Mouse (Mus musculus): ENCODE measurements around the gene Gm5148. TPM values are rescaled to one million over a fixed set of nuclear protein-coding genes. Genes with fewer than 3 reads are reported as not detected.

Gm5148 gene
- total and polyA plus RNA-seq, 2 experiments from 2014 or later: 10.5 to 12.0 TPM

- Histone ChIP-seq H3K9me3 (ENCODE audit: low read length) (peaks cover 9% of the 10 kb centered on the region; the same call in 1 of the 2 replicates), H3K36me3 (ENCODE audit: insufficient read depth, low read length) (no peaks in the 10 kb centered on the region), H3K4me3 (ENCODE audit: low read length) (no peak overlapping the region), H3K27me3 (ENCODE audit: insufficient read depth, low read length) (no peaks in the 10 kb centered on the region), H3K9ac (replicated peaks; ENCODE audit: low read length) (no peak overlapping the region), H3K27ac (no peak overlapping the region), H3K4me1 (ENCODE audit: insufficient read depth, low read length) (no peaks in the 10 kb centered on the region), H3K4me2 (ENCODE audit: low read depth, low read length) (no peak overlapping the region)
- no peak for DNase-seq (ENCODE audit: low spot score)
- ATAC-seq: no peak
- TF ChIP-seq CTCF (IDR thresholded peaks at IDR 0.05; ENCODE audit: low read depth): no peak
- 23% methylated on average over 2 of the region's 2 CpGs for WGBS
Observed at GRCm38 (mm10) chr3:37667119-37667467, 57.2 kb downstream of the Gm5148 start.

GRCm38 (mm10) chr3:37666291-37667118 is 57.8 kb downstream of the Gm5148 start:
- no peak overlapping the region for H3K4me2 ChIP-seq (ENCODE audit: low read depth, low read length)
- H3K27me3 ChIP-seq (ENCODE audit: insufficient read depth, low read length): no peaks in the 10 kb centered on the region
- peak; percentile 64 for DNase-seq (ENCODE audit: low spot score)
- H3K9ac ChIP-seq (replicated peaks; ENCODE audit: low read length): no peak overlapping the region
- H3K4me1 ChIP-seq (ENCODE audit: insufficient read depth, low read length): no peaks in the 10 kb centered on the region
- H3K36me3 ChIP-seq (ENCODE audit: insufficient read depth, low read length): no peaks in the 10 kb centered on the region
- 20% methylated on average over 9 of the region's 9 CpGs for WGBS
- H3K4me3 ChIP-seq (ENCODE audit: low read length): no peak overlapping the region
- no peak for TF ChIP-seq CTCF (IDR thresholded peaks at IDR 0.05; ENCODE audit: low read depth)
- no peak overlapping the region for H3K27ac ChIP-seq
- ATAC-seq: peak; percentile 90
- H3K9me3 ChIP-seq (ENCODE audit: low read length): peaks cover 9% of the 10 kb centered on the region; the same call in 1 of the 2 replicates

Other genes starting within 250 kb of the Gm5148 start
- 31.8 and 40.6 TPM in 2 replicates for gene Spry1, start 84.5 kb downstream of the Gm5148 start, total RNA-seq (2014; rRNA removed)
- gene Spry1, start 84.5 kb downstream of the Gm5148 start, polyA plus RNA-seq (2015; fragmentation: Nextera tagmentation; extraction: Ambion mirVana): 5.5 and 5.6 TPM in 2 replicates

Data from hindbrain, postnatal 0 days (tissue).